Mouse (Mus musculus): ENCODE measurements around the gene Tprg.

Gene Tprg

DNA sequence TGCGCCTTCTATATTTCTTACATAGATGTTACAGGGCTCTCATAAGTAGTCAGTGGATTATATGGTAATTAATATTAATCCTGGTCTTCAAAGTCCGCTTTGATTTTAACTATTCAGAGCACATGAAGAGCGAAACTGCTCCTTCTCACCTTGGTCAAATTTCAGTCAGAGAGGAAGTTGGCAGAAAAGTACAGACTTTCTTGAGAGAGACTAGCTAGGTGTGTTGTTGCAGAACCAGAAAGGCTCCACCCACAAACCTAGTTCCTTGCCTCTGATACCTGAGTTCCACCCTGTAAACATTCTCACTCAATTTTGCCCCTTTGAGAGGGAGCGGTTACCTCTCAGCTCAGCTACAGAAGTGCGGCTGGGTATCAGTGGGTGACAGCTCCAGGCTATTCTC, at the start of gene Tprg:
Gene Tprg (plus strand): TSS at position 301 of the 400 bp plus-strand sequence.
- no peak for DNase-seq (ENCODE audit: low spot score in 2 of 2)

DNA sequence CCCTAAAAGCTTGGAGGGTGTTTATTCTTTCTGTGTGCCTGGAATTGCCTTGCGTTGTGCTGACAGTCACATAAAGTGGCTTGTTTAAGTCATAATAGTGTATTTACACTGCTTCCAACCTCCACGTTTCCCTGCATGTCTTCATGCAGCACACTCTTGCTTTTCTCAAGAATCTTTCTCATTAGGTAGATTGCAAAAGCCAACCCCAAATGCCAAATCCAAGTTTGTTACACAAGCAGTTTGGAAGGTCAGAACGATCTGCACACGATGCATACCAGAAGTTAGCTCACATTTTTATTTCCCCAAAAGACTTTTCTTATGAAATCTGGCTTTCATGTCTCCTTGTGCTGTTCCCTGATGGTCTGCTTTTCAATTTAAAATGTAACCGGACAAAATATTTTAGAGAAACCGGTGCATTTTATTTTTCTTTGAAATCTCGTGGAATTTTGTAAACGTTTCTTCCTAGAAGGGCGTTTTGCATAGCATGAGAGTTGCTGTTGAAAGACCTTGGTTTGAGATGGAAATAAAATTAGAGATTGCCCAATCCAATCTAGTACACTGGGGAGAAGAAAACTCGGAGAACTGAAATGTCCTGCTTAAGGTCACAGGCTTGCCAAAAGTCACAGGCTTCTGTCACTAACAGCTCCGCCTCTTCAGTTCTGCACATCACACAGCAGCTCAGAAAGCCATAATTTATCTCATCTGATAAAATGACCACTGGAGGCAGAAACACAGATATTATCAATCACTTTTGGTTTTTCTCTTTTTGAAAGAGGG, 48.2 kb upstream of the Tprg start:
- DNase-seq (ENCODE audit: low spot score in 2 of 2): no peak

DNA sequence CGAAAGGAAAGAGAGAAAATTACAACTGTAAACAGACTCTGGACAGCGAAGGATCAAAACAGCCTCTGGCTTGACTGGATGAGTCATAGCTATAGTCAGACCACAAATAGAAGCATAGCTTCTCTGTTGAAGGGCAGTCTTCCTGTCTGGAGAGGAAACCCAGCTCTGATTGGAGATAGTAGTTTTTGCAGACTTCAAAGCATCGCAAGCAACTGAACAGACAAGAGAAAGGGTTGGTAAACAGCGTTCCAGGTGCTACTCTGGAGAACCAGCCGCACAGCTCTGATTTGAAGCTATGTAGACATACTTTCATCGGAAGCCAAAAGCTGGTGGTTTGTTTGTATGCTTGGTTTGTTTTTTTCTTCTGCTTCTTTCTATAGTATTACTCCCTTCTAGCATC, 37.7 kb upstream of the Tprg start:
- no peak for DNase-seq (ENCODE audit: low spot score in 2 of 2)

DNA sequence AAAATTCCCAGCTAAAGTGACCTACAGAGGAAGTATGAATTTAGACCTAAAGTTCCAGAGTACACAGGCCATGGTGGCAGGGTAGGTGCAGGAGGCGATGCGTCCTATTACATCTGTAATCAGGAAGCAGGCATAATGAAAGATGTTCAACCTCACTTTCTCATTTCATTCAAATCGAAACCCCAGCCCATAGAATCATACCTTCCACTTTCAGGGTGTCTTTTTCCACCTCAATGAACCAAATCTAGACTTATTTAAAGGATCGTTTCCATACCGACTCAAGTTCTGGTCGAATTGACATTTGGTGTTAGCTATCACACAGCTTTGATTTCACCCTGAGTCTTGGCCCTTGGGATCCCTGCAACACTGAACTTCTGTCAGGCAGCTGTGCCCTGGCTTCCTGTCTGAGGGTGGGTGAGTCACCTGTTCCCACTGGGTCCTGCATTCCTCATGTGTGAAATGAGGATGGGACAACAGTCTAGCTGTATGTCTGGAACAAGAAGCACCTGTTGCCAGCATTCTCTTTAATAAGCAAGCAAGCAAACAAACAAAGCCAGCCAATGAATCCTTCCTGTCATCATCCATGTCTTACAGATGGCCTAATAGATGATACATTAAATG, 36.4 kb upstream of the Tprg start:
- DNase-seq (ENCODE audit: low spot score in 2 of 2): no peak

DNA sequence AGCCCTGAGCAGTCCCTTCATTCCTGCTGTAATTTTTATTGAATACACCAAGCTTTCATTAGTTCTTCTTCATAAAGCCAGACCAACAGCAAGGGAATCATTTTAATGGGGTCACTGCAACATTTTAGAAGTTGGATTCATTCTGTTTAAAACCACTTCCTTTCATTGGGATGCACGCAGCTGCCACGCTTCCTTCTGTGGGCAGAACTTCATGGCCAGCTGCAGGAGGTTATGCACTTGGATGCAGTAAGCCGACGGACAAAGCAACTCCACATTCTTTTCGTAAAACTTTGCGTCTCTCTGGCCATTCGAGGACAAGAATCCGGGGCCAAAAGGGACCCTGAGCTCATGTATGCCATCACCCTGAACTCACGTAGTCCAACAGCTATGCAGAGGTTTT, 35.5 kb upstream of the Tprg start:
- DNase-seq (ENCODE audit: low spot score in 2 of 2): no peak

DNA sequence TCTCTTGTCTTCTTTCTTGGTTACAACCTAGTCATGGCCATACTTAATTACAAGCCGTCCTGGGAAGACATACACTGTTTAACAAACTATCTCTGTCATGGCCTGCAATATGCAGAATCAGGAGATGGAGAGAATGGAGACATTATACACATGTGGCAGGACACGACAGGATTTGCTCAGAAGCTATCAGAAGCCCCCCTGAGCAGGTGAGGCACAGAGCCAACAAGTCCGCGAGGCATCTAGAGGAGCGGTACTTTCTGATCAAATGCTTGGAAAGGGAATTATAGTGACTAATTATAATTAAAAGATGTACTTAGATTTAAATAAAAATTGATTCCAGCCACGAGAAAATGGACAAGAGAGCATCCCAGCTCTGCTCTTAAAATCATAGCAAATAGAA, 32.0 kb upstream of the Tprg start:
- DNase-seq (ENCODE audit: low spot score in 2 of 2): no peak

DNA sequence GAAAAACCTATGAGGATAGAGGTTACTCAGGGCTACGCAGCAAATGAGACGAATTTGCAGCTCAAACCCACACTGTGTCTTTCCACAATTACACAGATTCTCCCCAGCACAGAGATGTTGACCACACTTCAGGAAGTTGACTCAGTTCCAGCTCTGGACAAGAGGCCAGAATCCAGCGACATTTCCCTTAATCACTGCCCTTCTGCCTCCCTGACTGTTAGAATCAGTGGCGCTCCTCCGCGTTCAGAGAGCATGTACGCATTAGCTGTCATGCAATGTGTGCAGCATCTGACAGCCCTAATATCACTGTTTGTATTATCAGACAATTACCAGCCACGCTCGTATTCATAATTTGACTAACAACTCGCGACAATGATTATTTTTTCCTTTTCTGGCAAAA, 31.4 kb upstream of the Tprg start:
- DNase-seq (ENCODE audit: low spot score in 2 of 2): no peak

DNA sequence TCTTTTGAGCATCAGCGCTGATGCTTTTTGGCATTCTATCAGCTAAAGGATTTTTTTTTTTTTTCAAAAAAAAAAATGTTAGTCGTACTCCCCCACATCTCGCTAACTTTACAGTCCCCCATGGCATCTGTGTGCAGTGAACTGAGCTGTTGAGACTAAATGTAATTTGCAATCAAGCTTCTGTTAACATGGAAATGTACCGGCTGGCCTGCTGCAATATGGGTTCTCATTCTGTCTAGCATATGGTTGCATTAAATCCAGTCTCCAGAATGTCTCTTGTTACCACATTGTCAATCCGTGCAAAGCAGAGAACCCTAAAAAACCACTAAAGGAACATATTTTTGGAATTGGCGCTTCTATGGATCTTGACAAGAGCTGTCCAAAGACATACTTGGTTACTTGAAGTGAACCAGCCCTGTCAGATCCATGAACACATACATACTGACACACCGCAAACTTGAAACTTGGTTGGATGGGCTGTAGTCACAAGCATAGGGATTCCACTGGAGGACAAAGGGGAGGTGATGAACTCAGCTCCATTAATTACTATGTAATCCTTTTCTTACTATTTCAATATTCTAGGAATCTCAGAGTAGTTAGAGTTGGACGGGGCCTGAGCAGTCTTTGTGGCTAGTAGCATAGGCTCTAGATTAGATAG, 30.9 kb upstream of the Tprg start:
- peak; percentile 46 to 72 for DNase-seq (ENCODE audit: low spot score in 2 of 2)

DNA sequence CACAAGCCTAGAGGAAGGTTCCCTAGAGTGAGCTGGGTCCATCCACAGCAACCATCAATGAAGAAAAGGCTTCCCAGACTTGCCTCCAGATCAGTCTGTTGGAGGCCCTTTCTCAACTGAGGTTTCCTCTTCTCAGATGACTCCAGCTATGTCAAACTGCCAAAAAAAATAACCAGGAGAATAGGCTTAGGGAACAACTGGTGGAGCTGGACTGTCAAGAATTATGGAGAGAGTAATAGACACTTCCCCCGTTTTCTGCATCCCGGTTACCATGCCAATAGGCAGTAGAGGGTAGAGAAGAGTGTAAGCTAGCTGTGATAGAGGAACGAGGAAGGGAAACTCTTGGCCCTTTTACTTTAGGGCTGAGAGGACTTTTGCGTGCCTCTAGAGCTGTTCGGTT, 24.3 kb upstream of the Tprg start:
- no peak for DNase-seq (ENCODE audit: low spot score in 2 of 2)

DNA sequence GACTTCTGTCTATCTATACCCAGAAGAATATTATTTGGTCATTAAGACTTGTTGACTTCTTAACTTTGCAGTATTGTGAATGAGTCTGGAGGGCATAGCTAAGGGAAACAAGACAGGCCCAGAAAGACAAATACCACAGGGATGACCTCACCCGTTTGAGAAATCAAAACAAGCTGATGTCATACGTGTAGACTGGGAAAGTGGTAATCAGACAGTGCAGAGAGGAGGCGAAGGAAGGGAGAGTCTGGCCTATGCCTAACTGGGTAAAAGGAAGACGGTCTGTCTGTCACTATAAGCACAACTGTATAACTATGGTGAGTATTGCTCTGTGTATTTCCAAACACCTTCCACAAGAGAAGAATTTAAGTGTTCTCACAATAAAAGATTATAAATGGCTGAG, 23.7 kb upstream of the Tprg start:
- DNase-seq (ENCODE audit: low spot score in 2 of 2): no peak

DNA sequence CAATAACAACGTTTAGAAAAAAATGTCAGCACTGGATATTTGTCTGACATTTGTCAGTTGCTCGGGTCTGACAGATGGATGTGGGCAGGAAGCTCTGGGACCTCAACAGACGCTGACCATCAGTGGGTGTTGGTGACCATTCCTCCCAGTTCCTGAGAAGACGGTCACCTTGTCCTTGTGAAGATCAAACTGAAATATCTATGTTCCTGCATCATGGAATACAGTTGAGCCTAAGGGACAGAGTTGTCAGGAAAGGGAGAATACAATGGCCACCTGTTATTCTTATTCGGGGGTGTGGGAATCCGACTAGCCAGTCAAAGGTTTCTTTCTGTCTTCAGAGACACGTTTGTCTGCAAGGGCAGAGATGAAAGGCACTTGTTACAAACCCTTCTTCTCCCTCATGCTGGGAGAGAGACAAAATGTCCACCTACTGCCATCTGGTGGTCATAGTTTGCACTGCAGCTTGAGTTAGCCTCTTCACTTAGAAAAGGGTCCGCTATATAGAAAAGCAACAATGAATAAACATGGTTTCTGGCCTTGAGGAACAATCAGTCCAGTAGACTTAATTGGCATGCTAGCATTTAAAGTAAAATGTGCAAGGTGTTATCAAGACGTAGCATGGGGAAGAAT, 23.0 kb upstream of the Tprg start:
- peak; percentile 41 to 83 for DNase-seq (ENCODE audit: low spot score in 2 of 2)

DNA sequence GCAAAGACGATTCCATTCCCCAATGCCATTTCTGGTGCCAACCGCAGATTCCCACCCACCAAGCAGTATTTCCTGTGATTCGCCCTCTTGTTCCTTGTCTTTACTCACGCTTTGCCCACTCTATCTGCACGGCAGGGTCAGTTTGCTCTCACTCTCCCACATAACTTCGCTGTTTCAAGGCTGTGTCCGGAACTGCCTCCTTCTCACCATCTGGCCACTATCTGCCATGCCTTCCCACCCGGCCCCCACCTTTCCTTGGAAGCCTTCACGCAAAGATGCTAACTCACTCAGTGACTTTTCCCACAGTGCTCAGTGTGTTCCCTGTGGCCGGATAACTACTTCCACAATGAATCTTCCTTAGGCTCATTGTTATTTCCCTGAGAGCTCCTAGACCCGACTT, 21.4 kb upstream of the Tprg start:
- DNase-seq (ENCODE audit: low spot score in 2 of 2): no peak

DNA sequence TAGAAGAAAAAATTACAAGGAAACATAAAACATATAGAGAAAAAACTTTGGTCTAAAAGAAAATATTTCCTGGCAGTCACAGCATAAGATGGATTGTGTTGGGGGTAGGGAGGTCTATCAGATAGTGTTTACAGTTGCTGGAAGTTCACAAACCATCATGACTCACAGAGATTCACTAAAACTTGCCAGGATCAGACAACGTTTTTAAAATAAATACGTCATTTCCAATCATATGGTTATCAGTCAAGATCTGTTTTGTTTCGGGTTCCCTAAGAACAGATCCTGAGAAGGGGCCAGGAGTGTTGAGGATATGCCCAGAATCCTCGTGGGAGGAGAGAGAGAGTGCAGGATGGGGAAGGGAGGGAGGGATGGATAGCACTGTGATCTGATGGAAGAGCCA, 18.3 kb upstream of the Tprg start:
- no peak for DNase-seq (ENCODE audit: low spot score in 2 of 2)

DNA sequence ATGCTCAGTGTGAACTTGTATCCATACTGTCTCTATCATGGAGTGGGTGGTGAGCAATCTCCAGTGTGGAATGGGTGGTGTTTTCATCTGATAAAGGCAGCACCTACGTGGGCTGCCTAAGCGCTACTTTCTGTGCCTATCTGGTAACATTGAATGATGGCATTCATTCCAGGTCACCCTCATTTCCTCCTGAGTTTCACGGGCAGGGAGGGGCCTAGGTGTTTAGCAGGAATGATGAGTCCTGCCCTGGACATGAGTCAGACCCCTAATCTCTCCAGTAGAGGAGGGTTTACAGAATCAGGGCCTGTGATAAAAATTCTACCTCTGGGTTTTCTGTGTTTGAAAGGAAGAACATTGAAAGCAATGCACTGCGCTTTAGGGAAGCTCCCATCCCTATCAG, 4.1 kb upstream of the Tprg start:
- DNase-seq (ENCODE audit: low spot score in 2 of 2): no peak

DNA sequence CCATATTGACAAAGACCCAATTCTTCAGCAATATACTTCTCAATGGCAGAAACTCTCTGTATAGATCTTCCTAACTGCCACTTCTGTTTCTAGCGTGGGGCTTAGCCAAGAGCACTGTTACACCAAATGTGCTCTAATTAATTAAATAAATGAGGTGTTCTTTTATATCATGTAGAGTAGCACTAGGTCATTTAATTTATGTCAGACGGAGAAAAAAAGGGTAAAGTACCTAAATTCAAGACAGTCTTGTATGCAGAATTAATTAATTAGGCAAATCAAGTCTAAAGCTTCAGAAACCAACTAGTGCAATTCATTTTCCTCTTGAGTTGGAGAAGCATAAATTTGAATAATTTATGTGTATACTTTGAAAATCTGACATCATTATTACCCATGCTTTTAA, 7.1 kb downstream of the Tprg start:
- DNase-seq (ENCODE audit: low spot score in 2 of 2): no peak

DNA sequence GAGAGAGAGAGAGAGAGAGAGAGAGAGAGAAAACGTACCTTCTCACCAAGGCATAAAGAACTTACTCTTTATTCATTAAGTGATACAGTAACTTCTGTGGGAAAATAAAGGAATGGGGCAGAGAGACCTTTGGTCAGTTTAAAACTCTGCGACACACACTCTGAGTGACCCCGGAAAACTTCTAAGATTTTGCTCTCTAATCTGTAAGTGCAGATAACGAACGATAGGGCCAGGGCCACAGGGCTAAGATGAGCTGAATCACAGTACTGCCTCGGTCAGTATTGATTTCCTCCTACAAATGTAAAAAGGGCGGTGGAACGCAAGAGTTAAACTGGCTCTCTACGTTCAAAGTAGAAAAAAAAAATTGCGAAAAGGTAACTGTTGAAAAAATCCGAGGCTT, 8.9 kb downstream of the Tprg start:
- DNase-seq (ENCODE audit: low spot score in 2 of 2): no peak

DNA sequence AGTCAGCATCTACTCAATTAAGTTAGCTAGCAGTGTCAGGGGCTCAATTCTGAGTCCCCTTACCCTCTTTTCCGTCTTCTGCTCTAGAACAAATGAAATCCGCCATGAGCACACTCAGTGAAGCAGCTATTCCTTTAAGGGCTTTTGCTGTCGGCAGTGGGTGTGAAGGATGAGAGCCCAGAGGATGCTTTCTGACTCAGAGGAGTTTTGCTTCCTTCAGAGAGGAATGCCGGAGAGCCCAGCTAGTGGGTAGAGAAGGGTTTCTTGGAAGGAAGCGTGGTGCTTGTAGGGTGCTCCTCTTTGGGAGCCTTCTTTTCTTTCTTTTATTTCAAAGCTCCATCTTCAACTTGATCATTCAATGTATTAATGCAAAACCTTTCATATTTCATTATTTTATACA, 10.1 kb downstream of the Tprg start:
- DNase-seq (ENCODE audit: low spot score in 2 of 2): no peak

DNA sequence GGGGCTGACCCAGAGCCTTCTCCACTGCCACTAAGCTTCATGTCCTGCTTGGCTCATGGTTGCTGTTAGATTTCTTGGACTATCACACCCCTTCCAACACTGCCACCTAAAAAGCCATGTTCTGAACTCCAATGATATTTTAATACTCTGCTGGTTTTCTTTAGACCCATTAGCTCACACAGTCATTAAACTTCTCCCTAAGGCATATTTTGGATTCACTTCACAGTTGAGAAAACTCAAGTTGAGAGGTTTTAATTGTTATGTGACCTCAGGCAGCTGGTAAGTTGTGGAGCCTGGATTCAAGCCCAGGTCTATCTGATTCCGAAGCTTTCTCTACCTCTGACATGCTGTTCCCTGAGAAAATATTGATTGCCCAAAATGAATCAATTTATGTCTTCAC, 11.6 kb downstream of the Tprg start:
- no peak for DNase-seq (ENCODE audit: low spot score in 2 of 2)

DNA sequence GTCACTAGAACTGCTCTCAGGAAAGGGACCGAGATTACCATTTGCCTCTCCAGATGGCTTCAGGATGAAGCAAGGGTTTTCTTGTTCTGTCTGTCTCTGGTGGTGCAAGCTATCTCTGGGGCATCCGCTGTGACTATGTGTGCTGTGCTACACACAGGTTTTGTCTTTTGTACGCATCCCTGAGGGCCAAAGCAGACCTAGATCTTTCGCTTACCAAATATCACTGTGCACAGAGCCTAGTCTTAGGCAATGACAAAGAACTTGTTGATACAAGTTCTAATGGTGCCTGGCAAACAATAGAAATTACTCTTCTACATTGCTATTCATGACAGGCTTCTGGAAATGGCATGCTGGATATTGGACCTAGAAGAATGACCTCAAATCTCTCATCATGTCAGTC, 16.0 kb downstream of the Tprg start:
- no peak for DNase-seq (ENCODE audit: low spot score in 2 of 2)

DNA sequence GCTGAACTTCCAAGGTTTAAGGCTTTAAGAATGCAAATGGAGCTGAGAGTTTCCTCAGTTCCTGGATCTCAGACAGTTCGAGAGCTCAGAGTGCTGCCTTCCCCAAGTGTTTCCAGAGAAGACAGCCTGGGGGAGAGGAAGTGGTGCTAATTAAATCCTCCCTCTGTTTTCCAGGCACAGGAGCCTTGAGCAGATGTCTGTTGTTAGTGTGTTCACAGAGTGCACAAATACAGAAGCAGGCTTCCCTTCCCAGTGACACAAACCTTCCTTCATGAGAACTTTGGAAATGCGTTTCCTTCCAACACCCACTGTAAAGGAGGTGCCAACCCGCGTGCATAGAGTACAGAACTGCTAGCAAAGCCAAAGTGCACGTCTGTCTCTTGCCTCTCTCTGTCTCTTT, 27.4 kb downstream of the Tprg start:
- peak; percentile 29 to 61 for DNase-seq (ENCODE audit: low spot score in 2 of 2)

DNA sequence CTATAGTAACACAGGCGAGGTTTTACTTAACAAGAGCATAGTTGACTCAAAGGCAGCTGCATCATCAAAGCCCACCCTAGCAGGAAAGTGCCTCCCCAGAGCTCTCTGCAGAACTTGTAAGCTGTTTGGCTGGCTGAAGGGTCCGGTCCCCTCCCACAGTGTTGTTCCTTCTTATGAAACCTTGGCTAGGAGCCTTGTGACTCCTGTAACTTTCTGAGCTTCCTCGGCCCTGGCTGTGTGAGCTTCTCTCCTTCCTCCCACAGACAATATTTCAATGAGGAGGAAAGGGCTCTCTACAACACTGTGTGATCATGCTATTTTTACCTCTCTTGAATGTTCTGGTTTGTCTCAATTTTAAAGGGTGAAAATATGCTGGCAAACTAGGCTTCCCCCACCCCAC, 28.5 kb downstream of the Tprg start:
- no peak for DNase-seq (ENCODE audit: low spot score in 2 of 2)

DNA sequence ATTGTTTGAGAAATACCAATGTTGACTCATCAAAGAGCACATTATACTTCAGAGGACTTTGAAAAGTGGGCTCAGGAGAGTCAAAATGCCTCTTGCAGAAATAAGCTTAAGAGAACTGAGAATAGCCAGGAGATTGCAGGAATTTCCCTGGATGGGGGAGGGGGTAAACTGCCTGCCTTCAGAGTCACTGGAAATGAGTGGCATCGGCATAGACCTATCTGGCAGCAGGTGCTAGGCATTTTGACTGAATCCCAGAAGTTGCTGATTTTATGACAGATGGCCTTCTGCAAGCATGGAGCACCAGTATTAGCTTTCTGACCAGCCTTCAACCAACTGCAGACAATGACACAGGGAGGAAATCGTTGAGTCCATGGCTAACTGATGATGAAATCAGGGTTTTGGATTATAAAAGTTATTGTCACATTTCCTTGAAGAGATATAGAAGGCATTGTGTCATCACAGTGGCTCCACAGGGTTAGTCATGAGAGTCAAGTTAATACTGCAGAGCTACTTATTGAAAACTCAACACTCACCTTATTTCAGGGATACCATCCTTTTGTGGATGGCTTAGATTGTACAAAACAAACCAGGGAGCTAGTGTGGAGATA, 39.1 kb downstream of the Tprg start:
- DNase-seq (ENCODE audit: low spot score in 2 of 2): no peak
